Mouse (Mus musculus): ENCODE data around the gene Nrxn3.

Gene Nrxn3

GRCm38 (mm10) chr12:88722691-88723070, at the start of gene Nrxn3:
TSS of gene Nrxn3 (plus strand) at chr12:88722876.
- DNase-seq (ENCODE audit: low spot score in 2 of 2): no peak

- no peak for DNase-seq (ENCODE audit: low spot score in 2 of 2)
Observed at GRCm38 (mm10) chr12:88704159-88704846, 18.4 kb upstream of the Nrxn3 start.

- no peak for DNase-seq (ENCODE audit: low spot score in 2 of 2)
Observed at GRCm38 (mm10) chr12:88705959-88706358, 16.7 kb upstream of the Nrxn3 start.

GRCm38 (mm10) chr12:88707786-88708185, 14.9 kb upstream of the Nrxn3 start:
- no peak for DNase-seq (ENCODE audit: low spot score in 2 of 2)

GRCm38 (mm10) chr12:88709223-88709622, 13.5 kb upstream of the Nrxn3 start:
- DNase-seq (ENCODE audit: low spot score in 2 of 2): peak; percentile 14

GRCm38 (mm10) chr12:88713456-88713855, 9.2 kb upstream of the Nrxn3 start:
- DNase-seq (ENCODE audit: low spot score in 2 of 2): no peak

- DNase-seq (ENCODE audit: low spot score in 2 of 2): no peak
Observed at GRCm38 (mm10) chr12:88722031-88722690, 515 bp upstream of the Nrxn3 start.

- DNase-seq (ENCODE audit: low spot score in 2 of 2): no peak
Observed at GRCm38 (mm10) chr12:88726316-88726715, 3.6 kb downstream of the Nrxn3 start.

- DNase-seq (ENCODE audit: low spot score in 2 of 2): no peak
Observed at GRCm38 (mm10) chr12:88726755-88727154, 4.1 kb downstream of the Nrxn3 start.

GRCm38 (mm10) chr12:88730720-88731119, 8.0 kb downstream of the Nrxn3 start:
- DNase-seq (ENCODE audit: low spot score in 2 of 2): no peak

- no peak for DNase-seq (ENCODE audit: low spot score in 2 of 2)
Observed at GRCm38 (mm10) chr12:88735045-88735444, 12.4 kb downstream of the Nrxn3 start.

GRCm38 (mm10) chr12:88737081-88737480, 14.4 kb downstream of the Nrxn3 start:
- DNase-seq (ENCODE audit: low spot score in 2 of 2): no peak

GRCm38 (mm10) chr12:88738616-88739015, 15.9 kb downstream of the Nrxn3 start:
- DNase-seq (ENCODE audit: low spot score in 2 of 2): no peak

- DNase-seq (ENCODE audit: low spot score in 2 of 2): no peak
Observed at GRCm38 (mm10) chr12:88746788-88747187, 24.1 kb downstream of the Nrxn3 start.

GRCm38 (mm10) chr12:88764791-88765190, 42.1 kb downstream of the Nrxn3 start:
- no peak for DNase-seq (ENCODE audit: low spot score in 2 of 2)

- DNase-seq (ENCODE audit: low spot score in 2 of 2): no peak
Observed at GRCm38 (mm10) chr12:88774666-88775065, 52.0 kb downstream of the Nrxn3 start.

GRCm38 (mm10) chr12:88778036-88778435, 55.4 kb downstream of the Nrxn3 start:
- no peak for DNase-seq (ENCODE audit: low spot score in 2 of 2)

GRCm38 (mm10) chr12:88784199-88785147, 61.8 kb downstream of the Nrxn3 start:
- DNase-seq (ENCODE audit: low spot score in 2 of 2): no peak

GRCm38 (mm10) chr12:88793314-88793713, 70.6 kb downstream of the Nrxn3 start:
- DNase-seq (ENCODE audit: low spot score in 2 of 2): no peak

- DNase-seq (ENCODE audit: low spot score in 2 of 2): no peak
Observed at GRCm38 (mm10) chr12:88800990-88801655, 78.4 kb downstream of the Nrxn3 start.

GRCm38 (mm10) chr12:88801656-88802007, 79.0 kb downstream of the Nrxn3 start:
- DNase-seq (ENCODE audit: low spot score in 2 of 2): no peak

- DNase-seq (ENCODE audit: low spot score in 2 of 2): no peak
Observed at GRCm38 (mm10) chr12:88808947-88809346, 86.3 kb downstream of the Nrxn3 start.

Measured in urinary bladder, postnatal 36 days (tissue).